In the genomic region with DNA sequence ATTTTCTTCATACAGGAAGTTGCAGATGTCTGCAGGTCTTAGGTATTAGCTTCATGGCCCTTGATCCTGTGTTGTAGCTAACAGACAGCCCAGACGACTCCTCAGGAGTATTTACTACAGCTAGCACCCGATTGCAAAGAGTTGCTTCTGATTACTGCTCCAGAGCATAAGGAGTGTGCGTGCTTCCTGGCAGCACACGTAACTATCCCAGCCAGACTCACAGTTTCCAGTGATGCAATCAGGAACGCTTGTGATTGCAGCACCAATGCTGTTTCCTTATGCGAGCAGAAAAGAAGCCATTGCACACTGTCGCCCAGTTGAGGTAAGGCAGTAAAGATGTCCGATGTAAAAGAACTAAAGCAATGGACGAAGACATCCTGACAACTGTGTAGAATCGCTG, we compare ENCODE assay signal across 19 mouse cellular contexts. TPM values are rescaled to one million over a fixed set of nuclear protein-coding genes. Genes with fewer than 3 reads are reported as not detected.
DNase-seq lines count a peak whose midpoint lies in the region; ATAC-seq lines count a peak whose summit lies in the region.
"Had no signal": no experiment of that assay in that cellular context is flagged by ENCODE, and none has a peak within 500 bp of the region (broad histone marks: within the 10 kb centered on the region; RNA-seq: fewer than 3 reads in every experiment).

No protein-coding gene starts in this region.

- no peak overlapping the region; the same call in 1 of the 2 replicates for H3K27ac ChIP-seq in liver, embryonic 15.5 days (replicated peaks)
- H3K27ac ChIP-seq in liver, embryonic 11.5 days (ENCODE audit: low read depth, low read length), result no peak overlapping the region
- no peak overlapping the region for H3K27ac ChIP-seq in forebrain, embryonic 16.5 days (ENCODE audit: low read length)
- H3K27ac ChIP-seq in midbrain, embryonic 11.5 days (ENCODE audit: low read depth, low read length), result no peak overlapping the region
- H3K27ac ChIP-seq: hindbrain, embryonic 14.5 days; kidney, postnatal 0 days; neural tube, embryonic 13.5 days had no signal

- peak; percentile 64 for ATAC-seq in frontal cortex, adult (ENCODE audit: low TSS enrichment)
- ATAC-seq in liver, embryonic 15.5 days (ENCODE audit: insufficient read depth), result 0 out of 2 replicates have a peak, but pooled peaks have one; percentile 28
- no peak for ATAC-seq in liver, embryonic 11.5 days (replicated peaks; ENCODE audit: low FRiP score)
- peak; percentile 68 for ATAC-seq in forebrain, embryonic 16.5 days
- ATAC-seq in megakaryocyte progenitor cell, adult 5-6 weeks (replicated peaks; ENCODE audit: poor library complexity), result peak; percentile 81
- ATAC-seq in midbrain, embryonic 11.5 days (ENCODE audit: low FRiP score), result no peak

- no peak overlapping the region for H3K4me2 ChIP-seq in liver, embryonic 15.5 days
- no peak overlapping the region for H3K4me2 ChIP-seq in liver, embryonic 11.5 days
- H3K4me2 ChIP-seq in forebrain, embryonic 16.5 days (ENCODE audit: low read length), result no peak overlapping the region
- no peak overlapping the region for H3K4me2 ChIP-seq in midbrain, embryonic 11.5 days
- H3K4me2 ChIP-seq: heart, embryonic 15.5 days; hindbrain, embryonic 14.5 days; neural tube, embryonic 13.5 days had no signal

- no peak overlapping the region for H3K4me3 ChIP-seq in liver, embryonic 15.5 days (replicated peaks)
- no peak overlapping the region for H3K4me3 ChIP-seq in liver, embryonic 11.5 days (ENCODE audit: low read depth, low read length)
- no peak overlapping the region for H3K4me3 ChIP-seq in forebrain, embryonic 16.5 days (replicated peaks; ENCODE audit: low read length)
- no peak overlapping the region for H3K4me3 ChIP-seq in midbrain, embryonic 11.5 days (ENCODE audit: low read depth, low read length)
- H3K4me3 ChIP-seq: heart, embryonic 15.5 days; neural tube, embryonic 13.5 days had no signal

- no peak overlapping the region for H3K9ac ChIP-seq in liver, embryonic 15.5 days
- H3K9ac ChIP-seq in liver, embryonic 11.5 days (ENCODE audit: low read depth, low read length), result no peak overlapping the region
- no peak overlapping the region for H3K9ac ChIP-seq in forebrain, embryonic 16.5 days (replicated peaks; ENCODE audit: low read depth, low read length)
- no peak overlapping the region for H3K9ac ChIP-seq in midbrain, embryonic 11.5 days (ENCODE audit: low read length)
- H3K9ac ChIP-seq: heart, embryonic 15.5 days; hindbrain, embryonic 14.5 days; neural tube, embryonic 13.5 days had no signal

- WGBS in liver, embryonic 15.5 days (ENCODE audit: insufficient replicate concordance), result 66% methylated on average over 10 of the region's 10 CpGs
- WGBS in liver, embryonic 11.5 days, result 87% methylated on average over 10 of the region's 10 CpGs
- 79% methylated on average over 10 of the region's 10 CpGs for WGBS in forebrain, embryonic 16.5 days
- 95% methylated on average over 10 of the region's 10 CpGs for WGBS in midbrain, embryonic 11.5 days

- H3K36me3 ChIP-seq in liver, embryonic 15.5 days (replicated peaks), result no peaks in the 10 kb centered on the region
- no peaks in the 10 kb centered on the region for H3K36me3 ChIP-seq in liver, embryonic 11.5 days (ENCODE audit: control insufficient read depth, insufficient read depth, low read length)
- H3K36me3 ChIP-seq in forebrain, embryonic 16.5 days (ENCODE audit: control insufficient read depth, insufficient read depth), result no peaks in the 10 kb centered on the region
- no peaks in the 10 kb centered on the region for H3K36me3 ChIP-seq in midbrain, embryonic 11.5 days (ENCODE audit: control insufficient read depth, insufficient read depth, low read length)
- H3K36me3 ChIP-seq: heart, embryonic 15.5 days; neural tube, embryonic 13.5 days had no signal

- H3K9me3 ChIP-seq in liver, embryonic 15.5 days (replicated peaks), result no peaks in the 10 kb centered on the region
- H3K9me3 ChIP-seq in liver, embryonic 11.5 days (ENCODE audit: control insufficient read depth, low read length), result no peaks in the 10 kb centered on the region
- H3K9me3 ChIP-seq in forebrain, embryonic 16.5 days (ENCODE audit: control insufficient read depth, low read length), result no peaks in the 10 kb centered on the region
- no peaks in the 10 kb centered on the region for H3K9me3 ChIP-seq in midbrain, embryonic 11.5 days (ENCODE audit: control insufficient read depth, low read length)
- H3K9me3 ChIP-seq: heart, embryonic 15.5 days; neural tube, embryonic 13.5 days had no signal

- peaks cover 5% of the 10 kb centered on the region; the same call in 1 of the 2 replicates for H3K4me1 ChIP-seq in liver, embryonic 15.5 days (replicated peaks)
- no peaks in the 10 kb centered on the region for H3K4me1 ChIP-seq in liver, embryonic 11.5 days (replicated peaks; ENCODE audit: control insufficient read depth, insufficient read depth, low read length)
- no peaks in the 10 kb centered on the region for H3K4me1 ChIP-seq in forebrain, embryonic 16.5 days (replicated peaks; ENCODE audit: control insufficient read depth, insufficient read depth, low read length)
- no peaks in the 10 kb centered on the region for H3K4me1 ChIP-seq in midbrain, embryonic 11.5 days (ENCODE audit: control insufficient read depth, insufficient read depth, low read length)

- DNase-seq in frontal cortex, postnatal 36 days (ENCODE audit: low spot score in 2 of 2), result no peak
- DNase-seq in liver, embryonic 11.5 days (ENCODE audit: low spot score), result no peak
- no peak for DNase-seq in right cerebral cortex, postnatal 14 days
- DNase-seq in midbrain, embryonic 11.5 days (ENCODE audit: low spot score, missing footprints), result no peak
- DNase-seq: adrenal gland, postnatal 14 days; B cell, adult 2 months; cerebellum, adult 9-11 months; gastrocnemius, postnatal 36 days; kidney, adult 11 months; lung, postnatal 14 days; thymus, postnatal 14 days had no signal

- no peaks in the 10 kb centered on the region for H3K27me3 ChIP-seq in liver, embryonic 15.5 days
- H3K27me3 ChIP-seq in liver, embryonic 11.5 days (replicated peaks; ENCODE audit: control insufficient read depth, insufficient read depth, low read length), result no peaks in the 10 kb centered on the region
- no peaks in the 10 kb centered on the region for H3K27me3 ChIP-seq in forebrain, embryonic 16.5 days (replicated peaks; ENCODE audit: control insufficient read depth, insufficient read depth, low read length)
- H3K27me3 ChIP-seq in midbrain, embryonic 11.5 days (ENCODE audit: control insufficient read depth, insufficient read depth, low read length), result no peaks in the 10 kb centered on the region
- H3K27me3 ChIP-seq: heart, embryonic 15.5 days; neural tube, embryonic 13.5 days had no signal

RNA-seq across cellular contexts. Expression of a gene that starts 38.6 kb away (rescaled TPM):
- 2.7 and 3.1 TPM in 2 replicates for polyA plus RNA-seq in liver, embryonic 15.5 days (2015; fragmentation: Nextera tagmentation; extraction: Ambion mirVana)
- 10.3 and 10.5 TPM in 2 replicates for polyA plus RNA-seq in liver, embryonic 11.5 days (2014; fragmentation: Nextera tagmentation; extraction: Ambion mirVana)
- polyA plus RNA-seq in forebrain, embryonic 16.5 days (2015; fragmentation: Nextera tagmentation; extraction: Ambion mirVana), result 6.5 TPM in 2 replicates
- total RNA-seq in megakaryocyte progenitor cell, adult 5-6 weeks (2015), result 37.5 and 41.9 TPM in 2 replicates
- 54.6 and 57.5 TPM in 2 replicates for total RNA-seq in megakaryocyte progenitor cell, adult 5-6 weeks (2017)
- 22.3 and 23.1 TPM in 2 replicates for polyA plus RNA-seq in midbrain, embryonic 11.5 days (2014; fragmentation: Nextera tagmentation; extraction: Ambion mirVana)

Comparison
In these comparisons a context has a peak if more than half of its experiments do, and no peak if none do; other contexts are left out.
1. ATAC-seq: peak in frontal cortex, adult (single experiment), liver, embryonic 15.5 days (single experiment), forebrain, embryonic 16.5 days (single experiment) and megakaryocyte progenitor cell, adult 5-6 weeks (single experiment); none in liver, embryonic 11.5 days (single experiment) and midbrain, embryonic 11.5 days (single experiment).